Mouse (Mus musculus) liver, embryonic 14.5 days (tissue): Measurements from ENCODE around the gene Gtf2f2. TPM values are rescaled to one million over a fixed set of nuclear protein-coding genes. Genes with fewer than 3 reads are reported as not detected.
"Not testable (repeated sequence)": the region's sequence is repeated elsewhere in the genome, so short reads cannot be mapped to it uniquely, and the experiment has no call there.

Source experiments
- ATAC-seq: fragments of 200-750 bp; cut with Nextera tagmentation; 2 replicates; pipeline ENCODE4 v1.8.0; 2017; ENCODE audit warnings: moderate number of reproducible peaks, mild to moderate bottlenecking, moderate library complexity; ENCODE audit not compliant: insufficient read depth
- DNase-seq, 3 experiments: peaks; one replicate each; pipeline ENCODE4 v3.0.0-alpha.2; 2012 to 2013; ENCODE audit warnings: low read depth in 3 of 3, low spot score in 3 of 3
- H3K27ac ChIP-seq: fragments of 300-500 bp; sonication (generic); 2 replicates; pipeline ENCODE4 v1.5.1; 2014; ENCODE audit warnings: moderate library complexity, mild to moderate bottlenecking, control low read depth, inconsistent platforms
- H3K27me3 ChIP-seq: fragments of 300-500 bp; sonication (generic); 2 replicates; pipeline ENCODE4 v1.6.1; 2014; ENCODE audit warnings: mild to moderate bottlenecking, low read length, moderate library complexity; ENCODE audit not compliant: control insufficient read depth, insufficient read depth
- H3K36me3 ChIP-seq: fragments of 300-500 bp; sonication (generic); replicated peaks from 2 replicates; pipeline ENCODE4 v1.6.1; 2014; ENCODE audit warnings: low read depth; ENCODE audit not compliant: control insufficient read depth, insufficient read depth
- H3K4me1 ChIP-seq, 2 experiments: fragments of 200-500 bp in 1 of 2; fragments of 300-500 bp in 1 of 2; sonication (generic) in 1 of 2; replicated peaks; 2 replicates each; pipeline ENCODE4 v1.6.1; 2012 to 2014; ENCODE audit warnings: antibody characterized with exemption in 1 of 2, inconsistent platforms in 1 of 2, low read length in 1 of 2; ENCODE audit not compliant: control insufficient read depth in 2 of 2, insufficient read depth in 2 of 2
- H3K4me2 ChIP-seq: fragments of 300-500 bp; sonication (generic); 2 replicates; pipeline ENCODE4 v1.6.1; 2014; ENCODE audit warnings: low read depth, mild to moderate bottlenecking, control low read depth, moderate library complexity
- H3K4me3 ChIP-seq, 2 experiments: fragments of 200-500 bp in 1 of 2; fragments of 300-500 bp in 1 of 2; sonication (generic) in 1 of 2; 2 replicates each; pipeline ENCODE4 v1.5.1; 2012 to 2014; ENCODE audit warnings: low read depth in 2 of 2, low read length in 2 of 2, mild to moderate bottlenecking in 2 of 2, control low read depth in 1 of 2, inconsistent platforms in 1 of 2, moderate library complexity in 1 of 2; ENCODE audit not compliant: insufficient read depth in 1 of 2
- H3K9ac ChIP-seq: fragments of 300-500 bp; sonication (generic); replicated peaks from 2 replicates; pipeline ENCODE4 v1.6.1; 2014; ENCODE audit warnings: mild to moderate bottlenecking, control low read depth, moderate library complexity
- H3K9me3 ChIP-seq: fragments of 300-500 bp; sonication (generic); 2 replicates; pipeline ENCODE4 v1.6.1; 2016; ENCODE audit warnings: low read length, mixed read lengths; ENCODE audit not compliant: control insufficient read depth
- CTCF ChIP-seq: IDR thresholded peaks from 2 replicates; pipeline ENCODE4 v1.5.1; 2016; ENCODE audit warnings: antibody characterized with exemption, low read depth, control low read depth
- EP300 ChIP-seq: IDR thresholded peaks from 2 replicates; pipeline ENCODE4 v1.6.1; 2016; ENCODE audit warnings: antibody characterized with exemption, low read depth
- WGBS: fragments of 180-500 bp; shearing (Covaris S2); extraction: QIAGEN DNeasy Blood & Tissue Kit; methylation state at CpG from one replicate; pipeline ENCODE4 v1.1.7; 2014; ENCODE audit not compliant: insufficient replicate concordance; 5-methylcytosine and 5-hydroxymethylcytosine counted together
- polyA plus RNA-seq, 2 experiments: library from polyadenylated mRNA; depleted of rRNA in 1 of 2; stranded (reverse) in 1 of 2; unstranded in 1 of 2; fragments of >200 nt; fragmentation: Nextera tagmentation in 1 of 2; extraction: Ambion mirVana in 1 of 2; gene quantifications; 2 replicates each; pipeline versions ENCODE4 v1.2.1 to v1.2.3; 2012 to 2014

The Gtf2f2 gene
- polyA plus RNA-seq, 2 experiments = 13.1 to 27.1 TPM

DNA sequence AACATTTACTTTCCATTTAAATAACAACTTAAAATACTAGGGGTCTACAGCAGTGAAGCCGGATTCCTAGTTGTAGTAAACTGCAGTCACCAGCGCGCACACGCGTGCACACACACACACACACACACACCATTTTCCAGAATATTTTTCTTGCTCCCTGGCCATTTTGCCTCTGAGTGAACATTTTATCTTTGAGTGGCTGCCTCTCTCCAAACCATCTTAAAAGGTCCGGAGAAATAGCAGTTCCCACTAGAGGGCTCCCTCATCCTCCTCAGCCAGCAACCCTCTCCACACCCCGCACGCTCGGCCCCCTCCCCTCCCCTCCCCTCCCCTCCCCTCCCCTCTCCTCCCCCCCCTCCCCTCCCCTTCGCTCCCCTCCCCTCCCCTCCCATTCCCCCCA is 140.0 kb downstream of the Gtf2f2 start:
- DNase-seq (no peak), ATAC-seq (no peak)
- Histone ChIP-seq H3K4me3 (no peak overlapping the region), H3K4me1 (no peaks in the 10 kb centered on the region; a peak in 1 of 4 replicates), H3K36me3 (no peaks in the 10 kb centered on the region), H3K9me3 (no peaks in the 10 kb centered on the region), H3K9ac (no peak overlapping the region), H3K27ac (no peak overlapping the region), H3K27me3 (no peaks in the 10 kb centered on the region), H3K4me2 (no peak overlapping the region)
- WGBS = 30% methylated on average over 9 of the region's 10 CpGs
- TF ChIP-seq EP300 = no peak
- peak; percentile 35 for TF ChIP-seq CTCF

DNA sequence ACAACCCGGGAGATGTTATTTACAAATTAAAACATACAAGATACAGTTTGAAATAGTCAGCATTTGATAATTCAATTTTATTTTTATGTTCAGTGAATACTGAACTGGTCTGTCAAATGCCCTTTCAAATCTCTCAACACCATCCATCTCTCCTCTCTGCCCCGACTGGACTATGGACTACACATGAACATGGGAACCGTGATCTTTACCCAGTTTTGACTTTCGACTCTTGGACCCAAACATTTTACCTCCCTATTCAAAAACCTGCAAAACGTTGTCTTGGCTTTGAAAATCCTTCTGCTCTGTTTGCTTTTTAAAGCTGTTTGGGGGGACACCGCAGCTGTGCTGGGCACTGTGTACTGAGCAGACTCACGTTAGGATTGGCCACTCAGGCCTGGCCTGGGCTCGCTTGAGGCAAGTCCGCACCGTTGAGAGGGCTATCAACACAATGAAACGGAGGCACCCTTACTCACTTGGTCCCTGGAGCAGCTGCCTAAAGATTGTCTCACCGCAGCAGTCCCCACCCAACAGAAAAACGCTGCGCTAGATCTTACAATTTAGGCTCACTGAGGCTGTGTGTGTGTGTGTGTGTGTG is 140.8 kb downstream of the Gtf2f2 start:
- Histone ChIP-seq H3K27me3 (no peaks in the 10 kb centered on the region), H3K9ac (no peak overlapping the region), H3K4me3 (no peak overlapping the region), H3K27ac (no peak overlapping the region), H3K36me3 (no peaks in the 10 kb centered on the region), H3K4me1 (no peaks in the 10 kb centered on the region; a peak in 1 of 4 replicates), H3K4me2 (no peak overlapping the region), H3K9me3 (no peaks in the 10 kb centered on the region)
- DNase-seq (no peak), ATAC-seq (no peak)
- 68% methylated on average over 14 of the region's 14 CpGs for WGBS
- no peak for TF ChIP-seq EP300
- TF ChIP-seq CTCF = no peak

DNA sequence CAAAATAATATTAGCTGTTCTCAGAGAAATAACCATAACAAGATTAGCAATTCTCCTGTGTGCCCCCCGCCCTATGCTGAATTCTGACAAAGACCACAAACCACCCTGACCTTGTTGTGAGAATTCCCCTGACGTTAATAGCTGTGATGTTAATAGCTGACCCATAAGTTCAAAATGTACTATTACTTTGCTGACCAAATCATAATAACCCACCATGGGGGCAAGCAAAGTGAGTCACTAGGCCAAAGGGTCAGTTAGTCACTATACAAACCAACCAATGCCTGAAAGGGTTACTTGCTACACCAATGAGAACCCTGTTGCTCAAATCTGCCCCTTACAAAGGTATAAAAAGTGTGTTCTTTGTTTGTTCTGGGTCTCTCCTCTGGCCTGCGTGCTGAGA is 142.6 kb downstream of the Gtf2f2 start:
- not testable (repeated sequence) for H3K4me1 ChIP-seq, H3K9me3 ChIP-seq, H3K9ac ChIP-seq, H3K36me3 ChIP-seq, H3K27ac ChIP-seq, H3K4me3 ChIP-seq, H3K4me2 ChIP-seq, ATAC-seq, DNase-seq, H3K27me3 ChIP-seq
- 58% methylated on average over 3 of the region's 3 CpGs for WGBS

DNA sequence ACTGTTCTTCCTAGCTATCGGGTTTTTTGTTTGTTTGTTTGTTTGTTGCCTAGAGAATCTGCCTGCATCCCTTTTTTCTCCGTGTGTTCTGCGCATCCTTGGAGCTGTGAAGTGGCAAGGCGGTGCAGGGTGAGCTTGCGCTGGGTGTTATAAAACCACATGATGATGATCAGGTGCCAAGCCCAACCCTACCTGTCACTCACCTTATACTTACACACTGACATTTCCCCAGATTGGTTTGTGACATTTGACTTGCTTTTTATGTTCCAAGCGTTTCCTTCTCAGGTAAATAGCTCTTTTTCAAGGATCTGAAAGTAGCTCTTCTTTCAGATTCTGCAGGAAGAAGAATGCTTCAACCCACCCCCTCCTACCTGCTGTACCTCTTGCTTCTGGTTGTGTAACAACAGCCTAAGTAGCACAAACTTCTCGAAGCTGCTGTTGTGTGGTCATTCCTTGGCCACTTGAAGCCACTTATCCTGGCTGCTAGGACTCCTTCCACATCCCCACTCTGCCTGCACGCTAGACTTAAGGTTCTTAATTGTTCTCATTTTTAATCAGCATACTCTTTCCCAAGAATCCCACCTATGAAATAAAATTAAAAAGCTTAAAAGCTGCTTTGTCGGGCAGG is 143.8 kb downstream of the Gtf2f2 start:
- TF ChIP-seq EP300 (no peak), CTCF (no peak)
- ATAC-seq (no peak), DNase-seq (no peak)
- Histone ChIP-seq H3K4me3 (no peak overlapping the region), H3K4me2 (no peak overlapping the region), H3K27ac (no peak overlapping the region), H3K9ac (no peak overlapping the region), H3K9me3 (no peaks in the 10 kb centered on the region), H3K27me3 (no peaks in the 10 kb centered on the region), H3K4me1 (peaks cover 0 to 3% of the 10 kb centered on the region in 2 experiments; a peak in 1 of 4 replicates), H3K36me3 (no peaks in the 10 kb centered on the region)
- 65% methylated on average over 9 of the region's 9 CpGs for WGBS

- Histone ChIP-seq H3K27ac (no peak overlapping the region), H3K4me2 (no peak overlapping the region), H3K4me1 (peaks cover 0 to 3% of the 10 kb centered on the region in 2 experiments; a peak in 1 of 4 replicates), H3K9ac (no peak overlapping the region), H3K4me3 (no peak overlapping the region), H3K9me3 (no peaks in the 10 kb centered on the region), H3K36me3 (no peaks in the 10 kb centered on the region), H3K27me3 (no peaks in the 10 kb centered on the region)
- DNase-seq (no peak), ATAC-seq (peak; percentile 56; the same call in 1 of the 2 replicates)
- no peak for TF ChIP-seq CTCF
- TF ChIP-seq EP300 = no peak
- 32% methylated on average over 7 of the region's 7 CpGs for WGBS
Observed at GRCm38 (mm10) chr14:75863549-75864409, 146.9 kb downstream of the Gtf2f2 start.
